Mouse (Mus musculus) retina, adult 2 months (tissue): ENCODE data around the gene Obp1a.

ENCODE experiments used
- DNase-seq: peaks from one replicate; pipeline ENCODE4 v3.0.0-alpha.2; 2012; ENCODE audit warnings: low read depth, low spot score

Gene Obp1a

DNA sequence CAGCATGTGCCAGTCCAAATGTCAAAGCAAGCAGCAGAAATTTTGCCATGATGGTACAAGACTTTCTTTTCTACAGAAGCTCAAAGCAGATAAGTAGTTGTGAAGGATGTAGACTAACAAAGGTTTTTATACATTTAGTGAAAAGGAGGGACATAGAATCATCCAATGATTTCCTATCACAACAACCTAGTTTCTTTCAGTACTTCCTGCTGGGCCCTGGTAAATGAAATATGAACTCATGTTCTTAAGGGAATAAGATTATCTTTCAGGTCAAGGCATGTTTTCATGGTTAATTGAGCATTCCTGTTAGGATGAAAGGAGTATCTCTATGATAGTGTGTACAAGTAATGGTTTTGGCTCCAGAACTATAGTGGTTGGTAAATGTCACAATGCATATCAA lies at the start of gene Obp1a:
Gene Obp1a (minus strand): TSS at position 101 of the 400 bp plus-strand sequence.
- no peak for DNase-seq

DNA sequence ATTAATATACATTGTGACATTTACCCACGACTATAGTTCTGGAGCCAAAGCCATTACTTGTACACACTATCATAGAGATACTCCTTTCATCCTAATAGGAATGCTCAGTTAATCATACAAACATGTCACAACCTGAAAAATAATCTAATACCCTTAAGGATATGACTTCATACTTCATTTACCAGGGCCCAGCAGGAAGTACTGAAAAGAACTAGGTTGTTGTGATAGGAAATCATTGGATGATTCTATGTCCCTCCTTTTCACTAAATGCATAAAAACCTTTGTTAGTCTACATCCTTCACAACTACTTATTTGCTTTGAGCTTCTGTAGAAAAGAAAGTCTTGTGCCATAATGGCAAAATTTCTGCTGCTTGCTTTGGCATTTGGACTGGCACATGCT lies 34.0 kb upstream of the Obp1a start, which contains the start of gene Gm5938:
Gene Gm5938 (plus strand): TSS at position 301 of the 400 bp plus-strand sequence.
- no peak for DNase-seq
